Mouse (Mus musculus) cerebellum, adult 18-20 months (tissue): ENCODE measurements at regions not wholly inside any gene's neighbourhood (a gene's known extent, or its start where the extent isn't known, plus 50 kb on each side); places are given as distances from the start of the nearest gene placed in this dataset.

Experiments
- DNase-seq, 2 experiments: peaks; one replicate each; pipeline ENCODE4 v3.0.0; 2021

DNA sequence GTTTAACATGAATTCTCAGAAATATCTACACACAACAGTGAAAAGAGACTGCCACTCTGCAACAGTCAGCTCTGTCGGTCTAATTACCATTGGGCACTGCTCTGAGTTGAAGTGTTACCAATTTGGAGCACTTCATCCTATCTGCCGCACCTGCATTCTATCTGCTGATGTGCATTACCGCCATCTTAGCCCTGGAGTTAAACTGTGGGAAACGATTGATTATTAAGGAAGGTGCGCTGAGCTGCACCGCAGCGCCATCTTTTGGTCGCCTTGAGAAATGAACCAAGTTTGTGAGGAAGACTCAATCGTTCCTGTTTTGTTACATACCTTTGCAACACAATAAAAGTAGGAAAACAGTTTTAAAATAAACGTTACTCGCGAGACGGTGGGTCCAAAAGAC is 110.5 kb downstream of the Rergl start:
- DNase-seq: peak; percentile 3 to 15

DNA sequence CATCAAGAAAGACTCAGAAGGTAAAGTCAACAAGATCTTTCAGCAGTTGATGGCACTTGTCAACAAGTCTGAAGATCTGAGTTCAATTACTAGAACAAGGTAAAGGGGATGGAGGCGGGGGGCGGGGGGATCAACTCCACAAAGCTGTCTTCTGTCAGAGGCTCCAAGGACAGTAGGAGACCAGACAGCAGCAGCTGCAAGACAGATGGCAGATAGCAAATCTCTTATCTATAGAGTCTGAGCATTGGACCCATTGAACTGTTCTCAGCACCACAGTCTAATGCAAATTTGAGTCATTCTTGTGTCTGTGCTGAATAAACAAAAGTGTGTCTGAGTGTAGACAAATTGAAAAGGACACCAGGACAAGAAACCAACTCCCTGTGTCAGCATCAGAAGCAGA is 150.8 kb downstream of the Rergl start:
- no peak for DNase-seq

DNA sequence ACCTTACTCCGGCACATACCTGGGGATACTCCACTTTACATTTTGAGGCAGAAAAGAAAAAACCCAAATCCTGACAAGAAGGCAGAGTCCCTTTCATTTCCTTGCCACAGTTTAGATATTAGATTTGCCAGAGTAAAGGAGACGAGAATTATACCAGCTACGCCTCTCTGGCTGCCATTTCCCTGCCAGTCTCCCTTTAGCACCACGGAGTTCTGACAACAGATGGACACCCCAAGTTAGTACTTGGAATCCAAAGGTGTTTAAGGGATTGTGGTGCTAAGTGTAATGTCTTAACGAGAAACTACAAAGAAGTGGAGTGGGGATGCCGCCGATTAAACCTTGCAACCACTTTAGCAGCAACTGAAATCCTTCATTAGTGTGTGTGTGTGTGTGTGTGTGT is 176.6 kb downstream of the Rergl start:
- no peak for DNase-seq

DNA sequence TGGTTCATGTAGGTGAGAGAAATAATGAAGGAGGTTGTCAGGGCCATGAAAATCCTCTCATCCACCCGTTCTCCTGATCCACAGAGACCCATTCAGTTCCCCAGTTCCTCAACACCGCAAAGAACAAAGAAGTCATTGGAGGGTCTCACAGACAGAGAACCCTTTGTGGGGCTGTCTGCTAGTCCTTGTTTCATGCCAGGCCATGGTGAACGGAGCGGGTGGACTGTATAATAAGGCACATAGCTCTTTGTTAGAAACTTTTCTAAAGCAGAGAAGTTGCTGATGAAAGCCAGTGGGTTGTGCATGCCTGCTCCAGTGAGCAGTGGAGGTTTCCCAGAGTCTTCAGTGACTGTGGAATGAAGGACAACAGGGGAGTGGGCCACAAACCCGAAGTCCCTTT is 194.1 kb downstream of the Rergl start:
- no peak for DNase-seq

DNA sequence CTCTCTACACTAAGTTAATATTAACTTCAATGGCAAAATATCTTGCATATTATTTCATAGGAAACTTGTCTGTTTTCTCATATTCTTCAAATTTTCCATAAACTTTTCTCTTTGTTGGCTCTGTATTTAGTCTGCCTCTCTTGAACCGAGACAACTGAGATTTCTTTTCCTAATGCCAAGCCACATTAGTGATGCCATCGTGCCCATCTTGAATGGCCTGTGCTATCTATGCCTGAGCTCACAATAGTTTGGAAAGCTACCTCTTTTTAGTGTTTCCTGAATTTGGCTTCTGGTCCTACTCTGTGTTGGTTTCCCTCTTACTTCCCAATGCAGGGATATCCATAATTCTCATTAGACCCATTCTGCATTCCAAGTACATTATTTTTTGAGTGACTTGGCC is 197.5 kb downstream of the Rergl start:
- DNase-seq: no peak

DNA sequence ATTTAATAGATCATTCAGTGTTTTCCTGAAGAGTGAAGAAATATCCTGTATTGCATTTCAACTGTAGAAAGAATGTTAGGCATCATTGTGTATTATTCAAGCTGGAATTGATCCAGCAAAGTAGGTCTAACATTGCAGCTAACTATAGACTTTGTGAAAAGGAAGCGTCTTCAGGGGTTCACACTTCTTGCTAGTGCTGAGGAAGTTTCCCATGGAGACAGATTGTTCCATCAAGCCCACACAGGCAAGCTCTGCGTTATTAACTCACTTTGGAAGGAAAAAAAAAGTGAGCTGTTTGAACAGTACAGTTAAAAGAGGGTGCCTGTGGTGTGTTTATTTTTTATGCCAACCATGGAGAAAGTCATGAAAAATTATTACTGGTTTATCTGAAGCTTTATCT is 206.1 kb downstream of the Rergl start:
- no peak for DNase-seq

DNA sequence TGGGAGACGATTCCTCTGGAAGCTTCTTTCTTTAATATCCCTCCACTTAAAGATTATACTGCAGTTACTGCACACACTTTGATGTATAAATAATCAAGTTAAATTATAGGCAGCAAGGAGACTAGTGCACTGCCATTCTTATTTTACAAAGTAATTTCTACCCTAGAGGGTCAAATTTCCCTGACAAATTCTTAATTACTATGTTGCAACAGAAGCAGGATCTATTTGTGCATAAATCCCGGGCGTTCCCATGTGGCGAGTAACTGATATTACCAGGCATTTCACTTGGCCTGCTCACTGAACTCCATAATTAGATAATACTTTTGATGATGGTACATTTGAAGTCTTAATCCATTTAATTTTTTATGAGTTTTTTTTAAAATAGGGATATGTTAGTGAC is 222.7 kb downstream of the Rergl start:
- DNase-seq: no peak

DNA sequence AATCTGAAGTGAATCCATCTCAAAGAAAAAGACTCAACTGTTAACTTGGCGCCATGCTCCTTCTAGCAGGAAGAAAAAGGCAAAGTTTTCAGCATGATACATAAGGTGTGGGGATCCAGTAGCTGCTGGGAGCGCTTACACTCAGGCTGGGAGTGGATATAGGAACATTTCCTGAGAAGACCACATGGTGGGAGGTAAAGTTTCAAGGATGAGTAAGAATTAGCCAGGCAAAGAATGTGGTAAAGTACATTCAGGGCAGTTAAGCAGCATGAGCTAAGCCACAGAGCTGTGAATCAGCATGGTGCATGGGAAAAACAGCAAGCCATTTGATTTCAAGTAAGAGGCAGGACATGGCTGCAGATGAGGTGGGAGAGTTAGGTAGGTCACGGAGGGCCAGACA is 226.3 kb downstream of the Rergl start:
- no peak for DNase-seq

DNA sequence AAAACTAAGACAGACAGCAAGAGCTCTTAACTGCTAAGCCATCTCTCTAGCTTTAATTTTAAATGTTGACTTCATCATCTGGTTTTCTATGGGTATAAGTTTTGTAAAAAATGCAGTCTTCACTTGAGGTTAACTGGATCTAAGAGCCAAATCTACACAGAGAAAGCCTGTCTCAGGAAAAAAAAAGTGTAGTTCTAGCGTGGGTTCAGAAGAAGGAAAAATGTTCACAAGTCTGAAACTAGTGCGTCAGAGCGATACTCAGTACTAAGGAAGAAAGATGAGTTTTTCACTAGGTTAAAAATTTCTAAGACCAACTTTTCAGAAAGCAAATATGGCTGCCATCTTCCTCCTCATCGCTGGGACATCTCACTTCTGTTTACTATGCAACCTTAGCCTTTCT is 248.1 kb downstream of the Rergl start:
- no peak for DNase-seq

DNA sequence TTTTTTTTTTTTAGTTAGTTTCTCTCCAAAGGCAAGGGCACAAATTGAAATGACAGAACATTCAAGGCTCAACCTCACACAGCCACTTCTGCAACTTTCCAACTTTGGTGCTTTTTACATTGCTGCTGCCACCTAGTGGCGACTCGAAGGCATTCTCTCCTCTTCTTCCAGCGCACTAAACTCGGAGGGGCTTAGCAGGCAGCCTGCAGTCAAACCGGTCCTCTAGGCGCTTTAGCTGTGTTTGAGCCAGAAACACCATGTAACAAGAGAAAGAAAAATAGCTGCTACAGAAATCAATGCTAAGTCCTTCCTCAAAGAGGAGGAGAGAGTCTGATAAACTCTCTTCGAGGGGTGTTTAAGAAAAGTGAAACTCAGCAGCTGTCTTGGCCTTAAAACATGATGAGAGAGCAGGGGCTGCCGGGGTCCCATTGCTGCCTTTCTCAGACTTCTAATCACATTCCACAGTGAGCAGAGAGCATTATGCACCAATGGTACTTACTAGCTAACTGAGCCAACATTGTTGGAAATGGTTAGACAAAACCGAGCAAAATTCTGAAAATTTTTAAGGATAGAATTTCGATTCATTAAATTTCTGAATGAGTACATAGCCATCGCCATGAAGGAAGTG is 252.7 kb downstream of the Rergl start:
- peak; percentile 7 to 45 for DNase-seq

DNA sequence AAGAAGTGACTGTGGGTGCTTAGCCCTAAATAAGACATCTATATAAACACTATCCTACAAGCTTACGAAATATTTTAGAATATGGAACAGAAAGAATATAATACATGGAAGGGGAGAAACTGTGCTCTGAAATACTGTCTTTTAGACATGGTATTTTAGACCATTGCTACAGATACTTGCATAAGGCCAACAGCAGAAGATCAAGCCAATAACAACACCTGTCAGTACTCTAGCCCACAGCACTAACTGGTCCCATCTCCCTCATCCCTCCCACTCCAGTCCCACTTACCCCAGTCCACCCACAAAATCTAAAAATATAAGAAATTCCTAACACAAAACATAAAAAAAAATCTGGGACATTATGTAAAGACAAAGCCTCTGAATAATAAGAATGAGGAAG is 275.6 kb downstream of the Rergl start:
- DNase-seq: no peak

DNA sequence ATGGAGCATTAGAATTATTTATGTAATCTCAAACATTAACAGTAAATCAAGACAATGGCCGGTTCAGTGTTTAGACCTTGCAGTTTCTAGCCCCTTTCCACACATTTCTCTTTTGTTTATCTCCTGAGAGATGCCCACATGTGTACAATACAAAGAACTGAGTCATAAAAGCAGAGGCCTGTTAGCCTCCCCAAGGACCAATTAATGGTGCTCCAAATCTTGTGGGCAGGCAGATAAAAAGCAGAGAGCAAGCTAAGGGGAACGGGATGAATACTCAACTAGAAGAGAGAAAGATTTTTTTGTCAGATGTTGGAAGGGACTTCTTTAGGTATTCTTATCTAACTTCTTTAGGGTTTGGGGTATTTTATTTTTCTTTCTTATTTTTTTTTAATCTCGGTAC is 287.3 kb downstream of the Rergl start:
- no peak for DNase-seq

DNA sequence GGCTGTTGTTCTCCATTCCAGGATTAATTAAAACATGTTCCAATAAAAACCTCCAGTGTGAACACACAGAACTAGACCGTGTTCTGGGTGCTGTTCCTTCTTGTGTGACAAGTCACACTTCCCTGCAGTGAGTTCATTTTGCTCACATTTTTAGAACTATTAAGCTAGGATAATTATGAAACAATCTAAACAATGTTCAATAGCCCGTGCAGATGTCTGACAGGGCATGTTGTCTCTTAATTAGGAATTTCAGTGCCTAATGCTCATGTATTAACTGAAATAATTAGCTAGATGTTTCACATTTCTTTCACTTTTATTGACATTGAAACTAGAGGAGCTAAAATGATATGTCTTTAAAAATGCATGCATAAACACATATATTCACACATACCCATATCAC is 291.5 kb downstream of the Rergl start:
- DNase-seq: no peak

DNA sequence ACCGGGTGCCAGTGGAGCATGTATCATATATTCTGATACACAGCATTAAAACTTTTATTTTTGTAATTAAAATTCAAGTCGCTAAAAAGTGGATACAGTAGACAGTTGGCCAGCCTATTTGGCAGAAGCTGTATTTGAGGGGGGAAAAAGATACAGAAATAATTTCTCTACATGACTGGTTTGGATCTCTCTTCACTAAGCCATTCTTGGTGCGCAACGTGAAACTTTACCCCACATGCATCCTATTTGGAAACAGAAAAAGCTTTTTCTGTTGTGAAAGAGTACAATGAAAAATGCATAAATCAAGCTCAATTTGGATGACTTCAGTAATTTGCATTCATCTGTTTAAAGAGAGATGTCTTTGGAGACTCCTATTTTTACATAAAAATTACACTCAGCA is 303.2 kb downstream of the Rergl start:
- no peak for DNase-seq

DNA sequence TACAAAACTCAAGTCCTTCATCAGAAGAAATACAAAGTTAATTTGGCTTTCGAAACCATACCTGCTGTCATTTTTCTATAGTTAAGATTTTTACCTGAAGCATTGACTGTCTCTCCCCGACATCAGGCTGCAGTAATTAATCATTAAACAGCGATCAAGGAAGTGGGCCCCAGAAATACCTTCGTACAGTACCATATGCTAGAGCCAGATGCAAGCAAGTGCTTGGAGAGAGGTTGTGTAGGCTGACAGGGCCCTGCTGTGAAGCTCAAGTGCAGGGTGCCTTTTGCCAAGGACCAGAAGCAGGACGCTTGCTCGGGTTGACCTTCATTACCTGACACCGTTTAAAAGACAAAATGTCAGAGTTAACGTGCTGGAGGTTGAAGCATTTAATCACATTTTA is 315.3 kb downstream of the Rergl start:
- no peak for DNase-seq

DNA sequence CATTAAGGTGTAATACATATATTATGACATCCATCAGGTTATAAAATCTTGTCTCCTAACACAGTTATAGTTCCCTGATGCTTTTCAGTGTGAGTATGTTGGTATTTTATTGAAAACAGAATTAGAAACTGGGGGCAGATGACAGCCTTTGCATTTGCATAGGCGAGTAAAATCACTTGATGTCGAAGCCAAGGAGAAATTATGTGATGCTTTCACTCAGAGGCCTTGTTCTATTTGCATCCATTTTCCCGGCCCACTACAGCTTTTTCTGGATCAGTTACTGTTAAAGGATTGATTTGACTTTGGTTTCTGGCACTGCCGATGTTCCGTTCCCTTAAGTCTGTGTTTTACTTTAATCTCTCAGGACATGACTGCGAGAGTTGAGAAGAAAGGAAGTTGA is 341.4 kb downstream of the Rergl start:
- DNase-seq: no peak

DNA sequence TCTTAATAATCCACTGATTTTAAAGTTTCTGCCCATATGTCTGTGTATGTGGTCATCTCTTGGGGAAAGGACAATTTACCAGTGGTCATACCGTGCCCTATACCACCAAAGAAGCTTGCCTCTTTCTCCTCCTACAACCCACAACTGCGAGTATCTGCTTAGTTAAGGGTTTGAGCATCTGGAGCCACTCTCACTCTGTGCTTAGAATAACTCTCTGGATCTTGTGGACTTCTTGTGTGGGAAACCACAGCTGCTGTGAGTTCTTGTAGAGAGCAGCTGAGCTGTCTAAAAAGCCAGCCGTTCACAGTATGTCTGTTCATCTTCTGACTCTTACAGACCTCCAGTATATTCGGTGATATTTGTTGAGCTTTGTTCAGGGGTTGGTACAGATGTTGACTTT is 342.0 kb downstream of the Rergl start:
- DNase-seq: no peak

DNA sequence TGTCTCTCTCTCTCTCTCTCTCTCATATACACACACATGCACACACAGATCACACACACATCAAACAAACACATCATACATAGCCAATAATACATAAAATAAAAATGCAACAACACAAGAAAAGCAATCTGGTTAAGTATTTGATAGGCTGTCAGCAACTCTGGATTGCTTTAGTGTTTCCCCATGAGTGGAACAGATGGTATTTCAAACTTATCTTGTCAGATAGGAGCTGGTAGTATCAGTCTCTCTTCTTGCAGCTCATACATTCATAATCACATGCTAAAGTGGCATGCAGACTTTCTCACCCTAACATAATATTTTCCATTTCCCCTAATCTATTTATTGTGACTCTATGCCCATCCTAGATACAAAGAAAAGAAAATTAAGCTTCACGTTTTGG is 347.0 kb downstream of the Rergl start:
- no peak for DNase-seq

DNA sequence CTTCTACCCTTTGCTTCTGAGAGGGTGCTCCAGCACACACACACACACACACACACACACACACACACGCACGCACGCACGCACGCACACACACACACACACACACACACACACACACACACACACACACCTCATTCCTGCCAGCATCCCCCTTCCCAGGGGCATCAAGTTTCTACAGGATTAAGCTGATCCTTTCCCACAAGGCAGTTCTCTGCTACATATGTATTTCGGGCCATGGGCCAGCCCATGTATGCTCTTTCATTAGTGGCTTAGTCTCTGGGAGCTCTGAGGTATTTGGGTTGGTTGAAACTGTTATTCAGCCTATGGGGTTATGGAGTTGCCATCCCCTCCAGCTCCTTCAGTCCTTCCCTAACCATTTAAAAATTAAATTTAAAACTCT is 366.1 kb downstream of the Rergl start:
- DNase-seq: no peak

DNA sequence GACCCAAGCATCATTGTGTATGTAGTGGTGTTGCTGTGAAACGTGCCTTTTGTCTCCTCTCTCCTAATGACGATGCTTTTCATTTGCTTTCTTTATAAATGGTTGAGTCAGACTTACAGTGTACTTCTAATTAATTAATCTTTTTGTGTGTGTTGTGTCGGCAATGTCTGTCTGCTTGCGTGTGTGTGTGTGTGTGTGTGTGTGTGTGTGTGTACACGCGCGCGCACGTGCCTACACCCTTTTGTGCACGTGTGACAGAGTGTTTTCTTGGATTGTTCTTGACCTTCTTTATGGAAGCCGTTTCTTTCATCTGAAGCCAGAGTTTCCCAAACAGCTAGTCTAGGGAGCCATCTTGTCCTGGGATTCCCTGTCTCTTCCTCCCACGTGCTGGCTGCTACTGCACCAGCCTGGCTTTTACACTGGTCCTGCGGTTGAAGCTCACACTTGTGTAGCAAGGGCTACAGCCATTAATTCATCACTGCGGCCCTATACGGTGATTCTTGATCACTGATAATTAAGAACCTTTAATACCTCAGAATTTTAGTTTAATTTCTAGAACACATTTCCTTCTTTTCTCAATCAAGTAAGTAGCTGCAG is 369.6 kb downstream of the Rergl start:
- DNase-seq: no peak

DNA sequence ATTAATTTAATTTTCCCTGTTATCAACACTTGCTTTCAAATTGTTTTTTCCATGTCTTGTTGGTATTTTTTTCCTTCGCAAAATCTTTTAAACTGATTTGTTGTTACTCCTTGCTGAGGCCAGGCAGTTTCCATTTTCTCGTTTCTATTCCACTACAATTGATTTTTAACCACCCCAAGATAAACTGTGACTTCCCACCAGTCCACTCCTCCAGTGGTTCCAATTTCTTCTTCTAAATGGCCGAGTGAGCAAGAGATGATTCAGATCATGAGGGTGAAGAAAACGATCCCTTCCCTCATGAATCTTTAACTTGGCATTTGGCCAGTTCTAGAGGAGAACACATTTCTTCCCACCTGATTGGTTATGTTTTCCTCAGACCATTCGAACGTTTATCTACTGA is 393.5 kb downstream of the Rergl start:
- DNase-seq: no peak

DNA sequence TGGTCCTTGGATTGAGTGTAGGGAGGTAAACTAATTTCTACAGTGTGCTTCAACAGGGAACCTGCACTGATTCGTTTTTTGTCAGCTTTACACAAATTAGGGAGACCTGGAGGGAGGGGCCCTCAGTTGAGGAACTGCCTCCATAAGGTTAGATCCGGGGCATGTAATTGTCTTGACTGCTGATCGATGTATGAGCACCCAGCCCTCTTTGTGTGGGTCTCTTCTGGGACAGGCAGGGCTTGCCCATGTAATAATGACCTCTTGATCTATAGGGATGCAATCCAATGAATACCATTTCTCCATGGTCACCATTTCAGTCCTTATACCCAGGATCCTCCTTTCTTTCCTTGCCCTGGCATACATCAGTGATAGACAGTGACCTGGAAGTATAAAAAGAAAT is 398.4 kb downstream of the Rergl start:
- DNase-seq: no peak

DNA sequence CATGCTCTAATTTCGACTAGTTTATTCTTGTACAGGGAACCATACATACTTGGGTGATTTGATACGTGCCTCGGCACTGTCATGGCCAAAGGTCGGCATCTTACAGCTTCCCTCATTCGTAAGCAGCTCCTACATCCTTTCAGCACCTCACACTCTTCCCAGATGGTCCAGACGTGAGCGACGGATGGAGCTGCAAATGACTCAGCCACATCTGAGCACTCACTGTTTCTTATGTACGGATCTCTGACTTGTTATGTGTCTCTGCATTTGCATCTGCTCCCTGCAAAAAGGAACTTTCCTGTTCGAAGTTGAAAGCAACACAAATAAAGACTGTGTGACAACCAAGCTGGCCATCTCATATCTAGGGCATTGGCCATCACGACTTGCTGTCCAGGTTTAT is 402.5 kb downstream of the Rergl start:
- no peak for DNase-seq

DNA sequence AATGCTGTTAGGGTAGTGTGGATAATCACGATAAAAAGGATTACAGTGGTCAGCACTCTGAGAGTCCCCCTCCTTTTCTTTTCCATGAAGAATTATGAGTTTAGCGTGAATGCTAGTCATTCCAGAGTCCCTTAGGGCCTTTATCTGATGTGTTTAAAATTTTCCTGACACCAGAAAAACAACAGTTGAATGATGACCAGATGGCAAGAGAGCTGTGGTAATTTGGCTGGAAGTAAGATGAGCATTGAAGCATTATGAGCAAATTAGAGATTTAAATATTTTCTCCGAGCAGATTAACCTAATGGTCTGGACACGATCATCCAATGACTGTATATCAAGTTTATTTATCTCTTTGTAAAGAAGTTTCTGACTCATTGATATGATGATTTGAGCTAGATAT is 417.1 kb upstream of the Igbp1b start:
- DNase-seq: no peak

DNA sequence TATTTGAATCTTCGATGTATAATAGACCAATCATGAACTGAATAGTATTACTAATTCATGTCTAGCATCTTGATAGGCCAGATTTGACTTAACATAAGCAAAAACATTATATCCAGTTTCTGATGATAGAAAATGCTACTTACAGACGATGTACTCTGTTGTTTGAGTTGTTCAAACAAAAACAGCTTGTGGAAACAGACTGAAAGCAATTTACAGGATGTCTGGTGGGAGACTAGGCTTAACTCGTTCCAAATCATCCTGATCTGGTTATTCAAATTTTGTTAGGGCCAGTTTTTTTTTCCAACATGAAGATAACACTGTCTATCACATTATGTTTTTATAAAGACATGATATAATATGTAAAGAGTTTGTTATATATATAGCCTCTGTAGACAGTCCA is 369.4 kb upstream of the Igbp1b start:
- no peak for DNase-seq

DNA sequence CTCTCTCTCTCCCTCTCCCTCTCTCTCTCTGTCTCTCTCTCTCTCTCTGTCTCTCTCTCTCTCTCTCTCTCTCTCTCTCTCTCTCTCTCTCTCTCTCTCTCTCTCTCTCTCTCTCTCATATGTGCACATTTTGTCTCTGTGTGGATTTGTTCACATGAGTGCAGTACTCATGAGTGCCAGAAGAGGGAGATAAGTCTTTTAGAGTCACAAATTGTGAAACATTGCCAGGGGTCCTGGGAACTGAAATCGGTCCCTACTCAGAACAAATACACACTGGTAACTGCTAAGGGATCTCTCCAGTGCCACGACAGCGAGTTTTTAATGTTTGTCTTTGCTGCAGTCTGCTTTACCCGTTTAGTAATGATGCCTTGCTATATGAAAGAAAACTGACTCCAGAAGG is 356.2 kb upstream of the Igbp1b start:
- no peak for DNase-seq
